Mouse (Mus musculus) common myeloid progenitor, adult 5-6 weeks (primary cell): ENCODE measurements around the gene Usp12. TPM values are rescaled to one million over a fixed set of nuclear protein-coding genes. Genes with fewer than 3 reads are reported as not detected.
A peak's percentile ranks its signal among the peaks of the same experiment; 100 is the strongest.
"Not testable (repeated sequence)": the region's sequence is repeated elsewhere in the genome, so short reads cannot be mapped to it uniquely, and the experiment has no call there.

Experiments used
- ATAC-seq: replicated peaks from 2 replicates; pipeline ENCODE4 v1.8.0; 2016; ENCODE audit warnings: low read depth, mild to moderate bottlenecking, moderate TSS enrichment, inconsistent platforms; ENCODE audit not compliant: poor library complexity, severe bottlenecking
- total RNA-seq: library from RNA; stranded (forward); fragments of 200-1000, 187-1606 nt; gene quantifications from 2 replicates; pipeline ENCODE4 v1.2.3, GENCODE M21; 2017

Gene Usp12
- total RNA-seq, 1 experiment from 2014 or later, result 35.5 TPM

DNA sequence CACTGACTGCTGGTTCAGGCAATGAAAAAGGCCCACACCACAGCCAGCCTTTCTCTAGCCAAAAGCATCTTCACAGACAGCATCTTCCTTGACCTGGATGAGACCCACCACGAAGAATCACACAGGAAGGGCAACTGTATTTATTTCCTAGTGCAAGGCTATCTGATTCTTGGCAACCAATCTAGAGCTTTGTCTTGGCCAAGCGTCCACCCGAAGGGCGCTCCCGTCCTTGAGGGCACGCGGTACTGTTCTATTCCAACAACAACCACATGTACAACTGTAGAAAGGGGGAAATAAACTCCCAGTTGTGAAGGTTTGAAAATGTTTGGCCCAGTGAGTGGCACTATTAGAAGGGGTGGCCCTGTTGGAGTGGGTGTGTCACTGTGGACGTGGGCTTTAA is 41.6 kb downstream of the Usp12 start:
- no peak for ATAC-seq

- ATAC-seq, result no peak
Observed at GRCm38 (mm10) chr5:146750958-146751357, 43.8 kb downstream of the Usp12 start.

GRCm38 (mm10) chr5:146750273-146750672 is 44.5 kb downstream of the Usp12 start:
- no peak for ATAC-seq

DNA sequence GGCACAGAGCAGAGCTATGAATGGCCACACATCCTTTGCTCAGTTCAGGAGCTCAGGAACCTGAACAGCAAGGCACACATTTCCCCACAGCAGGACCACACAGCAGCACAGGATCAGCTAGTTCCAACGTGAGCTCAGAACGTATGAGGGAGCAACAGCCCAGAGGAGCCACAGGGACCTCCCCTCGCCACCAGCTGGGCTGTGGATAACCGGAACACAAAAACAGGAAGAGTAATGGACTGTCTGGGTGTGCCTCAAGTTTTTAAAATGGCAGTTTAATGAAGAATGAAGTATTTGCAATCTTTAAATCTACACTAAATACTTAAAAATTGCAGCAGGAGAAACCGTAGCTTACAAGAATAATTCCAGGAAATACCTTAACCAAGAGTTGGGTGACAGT is 44.9 kb downstream of the Usp12 start:
- ATAC-seq, result no peak

GRCm38 (mm10) chr5:146736970-146737495 is 57.8 kb downstream of the Usp12 start:
- no peak for ATAC-seq

GRCm38 (mm10) chr5:146736348-146736747 is 58.5 kb downstream of the Usp12 start:
- no peak for ATAC-seq

GRCm38 (mm10) chr5:146735054-146735453 is 59.8 kb downstream of the Usp12 start:
- ATAC-seq, result not testable (repeated sequence)

- ATAC-seq, result peak; percentile 42; the same call in 1 of the 2 replicates
Observed at GRCm38 (mm10) chr5:146733888-146734640, 60.7 kb downstream of the Usp12 start.

DNA sequence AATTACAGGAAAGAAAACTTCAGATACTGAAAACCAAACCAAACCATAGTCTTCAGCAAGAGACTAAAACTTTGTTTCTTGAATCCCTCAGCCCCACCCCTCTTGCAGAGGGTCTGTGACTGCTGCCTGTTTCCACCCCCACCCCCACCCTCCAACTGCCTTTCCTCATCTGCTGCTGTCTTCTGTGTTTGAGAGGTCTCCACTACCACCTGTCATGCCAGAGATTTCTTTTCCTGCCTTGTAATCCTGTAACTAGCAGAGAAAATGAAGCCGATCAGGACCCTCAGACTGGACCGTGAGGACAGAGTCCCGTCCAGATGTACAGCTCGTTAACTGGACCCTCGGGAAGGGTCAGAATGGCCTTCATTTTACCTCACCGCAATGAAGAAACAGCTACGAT is 61.4 kb downstream of the Usp12 start:
- ATAC-seq, result no peak

DNA sequence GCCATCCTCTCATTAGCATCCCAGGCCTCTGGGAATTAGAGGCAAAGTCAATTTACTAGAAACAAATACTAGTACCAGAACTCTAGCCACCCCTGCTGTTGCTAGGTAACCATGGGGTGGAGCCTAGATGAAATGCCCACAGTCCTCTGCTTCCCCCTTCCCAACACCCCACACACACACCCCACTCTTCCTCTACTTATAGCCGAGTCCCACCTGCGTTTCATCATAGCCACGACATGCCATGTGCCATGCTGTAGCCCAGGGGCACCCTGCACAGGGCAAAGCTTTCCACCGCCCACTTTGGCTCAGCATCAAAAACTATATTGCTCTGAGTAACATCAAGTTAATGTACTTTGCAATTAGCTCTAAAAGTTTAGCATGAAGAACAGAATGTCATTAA is 67.8 kb downstream of the Usp12 start:
- no peak for ATAC-seq

GRCm38 (mm10) chr5:146724956-146725355 is 69.8 kb downstream of the Usp12 start:
- no peak for ATAC-seq

GRCm38 (mm10) chr5:146723452-146723851 is 71.4 kb downstream of the Usp12 start:
- ATAC-seq, result no peak

DNA sequence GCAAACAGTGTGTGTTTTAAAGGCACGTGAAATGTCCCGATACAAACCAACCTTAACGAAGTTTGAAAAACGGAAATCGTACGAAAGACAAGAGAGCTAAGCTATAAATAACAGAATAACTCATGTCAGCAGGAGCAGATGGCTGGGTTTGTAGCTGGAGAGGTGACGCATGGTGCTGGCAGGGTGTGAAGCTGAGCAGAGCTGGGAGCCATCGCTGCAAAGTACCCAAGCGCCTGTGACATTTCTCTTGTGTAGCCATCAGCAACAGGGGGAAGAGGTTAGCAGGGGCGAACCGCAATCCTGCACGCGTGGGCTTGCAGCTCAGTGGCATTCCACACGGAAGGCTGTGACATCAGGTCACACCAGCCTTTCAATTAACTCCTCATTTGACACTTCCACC is 72.6 kb downstream of the Usp12 start:
- ATAC-seq, result no peak

GRCm38 (mm10) chr5:146719584-146720356 is 75.0 kb downstream of the Usp12 start:
- ATAC-seq, result no peak

GRCm38 (mm10) chr5:146713836-146714235 is 81.0 kb downstream of the Usp12 start:
- no peak for ATAC-seq

GRCm38 (mm10) chr5:146713088-146713487 is 81.7 kb downstream of the Usp12 start:
- no peak for ATAC-seq

GRCm38 (mm10) chr5:146712282-146712918 is 82.4 kb downstream of the Usp12 start:
- ATAC-seq, result no peak

GRCm38 (mm10) chr5:146709361-146709760 is 85.4 kb downstream of the Usp12 start:
- no peak for ATAC-seq

- peak; percentile 55 for ATAC-seq
Observed at GRCm38 (mm10) chr5:146705815-146706408, 88.9 kb downstream of the Usp12 start.

GRCm38 (mm10) chr5:146705411-146705810 is 89.4 kb downstream of the Usp12 start:
- ATAC-seq, result no peak
